Mouse (Mus musculus) lung, embryonic 16.5 days (tissue): ENCODE results near the gene Hps1. TPM values are rescaled to one million over a fixed set of nuclear protein-coding genes. Genes with fewer than 3 reads are reported as not detected.

Experiments
- ATAC-seq: fragments of 200-750 bp; cut with Nextera tagmentation; 2 replicates; pipeline ENCODE4 v1.8.0; 2017; ENCODE audit warnings: low read depth, mild to moderate bottlenecking, moderate library complexity
- H3K27ac ChIP-seq: fragments of 300-500 bp; sonication (generic); 2 replicates; pipeline ENCODE4 v1.5.1; 2014; ENCODE audit warnings: mild to moderate bottlenecking, control low read depth, low read length
- H3K27me3 ChIP-seq: fragments of 300-500 bp; sonication (generic); 2 replicates; pipeline ENCODE4 v1.6.1; 2014; ENCODE audit warnings: low read depth, low read length, mixed read lengths; ENCODE audit not compliant: control insufficient read depth, insufficient read depth
- H3K36me3 ChIP-seq: fragments of 300-500 bp; sonication (generic); 2 replicates; pipeline ENCODE4 v1.6.1; 2014; ENCODE audit warnings: low read length; ENCODE audit not compliant: control insufficient read depth, insufficient read depth
- H3K4me1 ChIP-seq: fragments of 300-500 bp; sonication (generic); replicated peaks from 2 replicates; pipeline ENCODE4 v1.6.1; 2014; ENCODE audit warnings: low read length, mixed read lengths; ENCODE audit not compliant: control insufficient read depth, insufficient read depth
- H3K4me2 ChIP-seq: fragments of 300-500 bp; sonication (generic); 2 replicates; pipeline ENCODE4 v1.6.1; 2014; ENCODE audit warnings: low read depth, low read length, control low read depth
- H3K4me3 ChIP-seq: fragments of 300-500 bp; sonication (generic); 2 replicates; pipeline ENCODE4 v1.5.1; 2014; ENCODE audit warnings: mild to moderate bottlenecking, low read length, control low read depth
- H3K9ac ChIP-seq: fragments of 300-500 bp; sonication (generic); 2 replicates; pipeline ENCODE4 v1.6.1; 2014; ENCODE audit warnings: low read length, control low read depth
- H3K9me3 ChIP-seq: fragments of 300-500 bp; sonication (generic); 2 replicates; pipeline ENCODE4 v1.6.1; 2016; ENCODE audit warnings: low read length; ENCODE audit not compliant: control insufficient read depth
- WGBS: fragments of 180-500 bp; shearing (Covaris S2); extraction: QIAGEN DNeasy Blood & Tissue Kit; methylation state at CpG from one replicate; pipeline ENCODE4 v1.1.7; 2014; 5-methylcytosine and 5-hydroxymethylcytosine counted together
- polyA plus RNA-seq: library from polyadenylated mRNA; unstranded; fragments of >200 nt; fragmentation: Nextera tagmentation; extraction: Ambion mirVana; gene quantifications from 2 replicates; pipeline ENCODE4 v1.2.1, GENCODE M21; 2015

The Hps1 gene
- polyA plus RNA-seq, 1 experiment from 2014 or later, result 17.1 TPM

- no peak for ATAC-seq
- H3K9ac ChIP-seq, result no peak overlapping the region
- no peaks in the 10 kb centered on the region for H3K27me3 ChIP-seq
- H3K4me2 ChIP-seq, result no peak overlapping the region
- WGBS, result 62% methylated on average over 9 of the region's 9 CpGs
- H3K4me3 ChIP-seq, result no peak overlapping the region
- no peaks in the 10 kb centered on the region for H3K36me3 ChIP-seq
- H3K9me3 ChIP-seq, result no peaks in the 10 kb centered on the region
- no peak overlapping the region for H3K27ac ChIP-seq
- H3K4me1 ChIP-seq, result no peaks in the 10 kb centered on the region
Measured at GRCm38 (mm10) chr19:42713770-42714169, 66.0 kb downstream of the Hps1 start.

Other genes with a start within 250 kb of the Hps1 start
- gene Loxl4, start 167.2 kb downstream of the Hps1 start, polyA plus RNA-seq, result 0.67 and 0.94 TPM in 2 replicates
- 6.7 and 6.9 TPM in 2 replicates for gene Pyroxd2, start 27.2 kb downstream of the Hps1 start, polyA plus RNA-seq